ENCODE assay signal across 8 mouse cellular contexts in the genomic region with DNA sequence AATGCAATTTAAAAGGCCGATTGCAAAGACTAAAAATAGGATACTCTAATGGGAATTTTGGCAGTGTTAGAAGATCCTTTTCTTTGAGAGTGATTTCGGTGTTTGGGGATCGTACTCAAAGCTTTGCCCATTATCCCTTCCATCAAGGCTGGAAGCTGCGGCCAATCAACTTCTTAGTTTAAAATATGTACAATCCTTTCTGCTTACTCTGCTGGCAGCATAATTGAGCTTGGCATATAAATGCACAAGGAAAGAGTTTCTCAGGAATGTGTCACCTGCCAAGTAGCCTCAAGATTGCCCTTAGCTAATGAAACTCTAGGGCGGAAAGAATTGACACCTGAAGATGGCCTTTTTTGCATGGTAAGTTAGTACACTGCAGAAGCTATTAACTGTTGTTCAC. TPM values are rescaled to one million over a fixed set of nuclear protein-coding genes. Genes with fewer than 3 reads are reported as not detected.
DNase-seq lines count a peak whose midpoint lies in the region; ATAC-seq and TF ChIP-seq lines count a peak whose summit lies in the region.

No protein-coding gene starts in this region.

- DNase-seq in cerebellum, adult 11-12 months = peak; percentile 26
- DNase-seq in 3134 (ENCODE audit: extremely low read depth, insufficient read length, low spot score) (peak; percentile 28), liver (peak; percentile 25)
- no peak for DNase-seq in stomach, postnatal 0 days (ENCODE audit: low spot score)
- DNase-seq in thymus, adult 18-20 months = no peak
- no peak for DNase-seq in urinary bladder, postnatal 10 days (ENCODE audit: low spot score)

- TF ChIP-seq EP300 in stomach, postnatal 0 days (optimal IDR thresholded peaks at IDR 0.05) = no peak

- H3K36me3 ChIP-seq in forebrain, embryonic 12.5 days (replicated peaks) = no peaks in the 10 kb centered on the region; the same call in 1 of the 2 replicates
- H3K36me3 ChIP-seq in stomach, postnatal 0 days (ENCODE audit: control insufficient read depth, insufficient read depth, low read length) = no peaks in the 10 kb centered on the region

- peak overlapping the region; percentile 77 for H3K4me2 ChIP-seq in forebrain, embryonic 12.5 days
- H3K4me2 ChIP-seq in stomach, postnatal 0 days (replicated peaks; ENCODE audit: low read depth) = peak overlapping the region; percentile 69

- no peak for ATAC-seq in cerebellum, adult (ENCODE audit: insufficient number of reproducible peaks, low FRiP score, low TSS enrichment)
- ATAC-seq in forebrain, embryonic 12.5 days (ENCODE audit: low FRiP score) = no peak
- no peak for ATAC-seq in stomach, postnatal 0 days (ENCODE audit: low FRiP score, low TSS enrichment)

- H3K9me3 ChIP-seq in forebrain, embryonic 12.5 days = no peaks in the 10 kb centered on the region
- H3K9me3 ChIP-seq in stomach, postnatal 0 days (ENCODE audit: control insufficient read depth, low read length) = no peaks in the 10 kb centered on the region

- H3K27ac ChIP-seq in forebrain, embryonic 12.5 days = no peak overlapping the region
- peak overlapping the region; percentile 46; the same call in 1 of the 2 replicates for H3K27ac ChIP-seq in stomach, postnatal 0 days (replicated peaks)

- TF ChIP-seq CTCF in stomach, postnatal 0 days (IDR thresholded peaks at IDR 0.05; ENCODE audit: low read depth) = no peak

- no peaks in the 10 kb centered on the region for H3K27me3 ChIP-seq in forebrain, embryonic 12.5 days
- H3K27me3 ChIP-seq in stomach, postnatal 0 days (ENCODE audit: control insufficient read depth, insufficient read depth, low read length) = no peaks in the 10 kb centered on the region

- peaks cover 28% of the 10 kb centered on the region for H3K4me1 ChIP-seq in forebrain, embryonic 12.5 days
- 0 out of 2 replicates have a peak, but pooled peaks cover 6% of the 10 kb centered on the region for H3K4me1 ChIP-seq in stomach, postnatal 0 days (replicated peaks; ENCODE audit: control insufficient read depth, insufficient read depth)

- H3K4me3 ChIP-seq in forebrain, embryonic 12.5 days (replicated peaks) = peak overlapping the region; percentile 80
- H3K4me3 ChIP-seq in stomach, postnatal 0 days (ENCODE audit: low read depth, low read length) = peak overlapping the region; percentile 82

- H3K9ac ChIP-seq in forebrain, embryonic 12.5 days = peak overlapping the region; percentile 78
- H3K9ac ChIP-seq in stomach, postnatal 0 days (ENCODE audit: low read length) = peak overlapping the region; percentile 84

- 12% methylated on average over 5 of the region's 5 CpGs for WGBS in forebrain, embryonic 12.5 days
- WGBS in stomach, postnatal 0 days = 3% methylated on average over 5 of the region's 5 CpGs

RNA-seq across cellular contexts. Expression of gene Cnst, which starts 1.0 kb away (rescaled TPM):
- polyA plus RNA-seq in forebrain, embryonic 12.5 days (2016; fragmentation: Nextera tagmentation; extraction: Ambion mirVana) = 26.9 and 29.0 TPM in 2 replicates
- polyA plus RNA-seq in stomach, postnatal 0 days (2015; fragmentation: Nextera tagmentation; extraction: Ambion mirVana) = 8.8 and 9.9 TPM in 2 replicates

RNA-seq across cellular contexts. Expression of gene Tfb2m, which starts 1.1 kb away (rescaled TPM):
- 33.6 and 33.7 TPM in 2 replicates for polyA plus RNA-seq in forebrain, embryonic 12.5 days (2016; fragmentation: Nextera tagmentation; extraction: Ambion mirVana)
- polyA plus RNA-seq in stomach, postnatal 0 days (2015; fragmentation: Nextera tagmentation; extraction: Ambion mirVana) = 28.7 and 31.6 TPM in 2 replicates

RNA-seq across cellular contexts. Expression of gene Smyd3, which starts 29.3 kb away (rescaled TPM):
- polyA plus RNA-seq in forebrain, embryonic 12.5 days (2016; fragmentation: Nextera tagmentation; extraction: Ambion mirVana) = 13.5 and 15.8 TPM in 2 replicates
- polyA plus RNA-seq in stomach, postnatal 0 days (2015; fragmentation: Nextera tagmentation; extraction: Ambion mirVana) = 10.5 and 12.1 TPM in 2 replicates

Comparison
In these comparisons a context has a peak if more than half of its experiments do, and no peak if none do; other contexts are left out.
1. DNase-seq: peak in cerebellum, adult 11-12 months (single experiment), 3134 (single experiment) and liver (single experiment); none in stomach, postnatal 0 days (single experiment), thymus, adult 18-20 months (0 of 2) and urinary bladder, postnatal 10 days (single experiment).